Mouse (Mus musculus): ENCODE results near the gene RPS10-NUDT3. TPM values are rescaled to one million over a fixed set of nuclear protein-coding genes. Genes with fewer than 3 reads are reported as not detected.
A peak's percentile ranks its signal among the peaks of the same experiment; 100 is the strongest.

Gene RPS10-NUDT3
- polyA plus RNA-seq, 1 experiment from 2014 or later: not detected

GRCm38 (mm10) chr17:27580392-27581068, 54.5 kb downstream of the RPS10-NUDT3 start:
- H3K4me3 ChIP-seq (ENCODE audit: inconsistent target): no peak overlapping the region
- no peak overlapping the region for H3K27ac ChIP-seq
- peaks cover 7% of the 10 kb centered on the region; the same call in 1 of the 2 replicates for H3K79me2 ChIP-seq (ENCODE audit: inconsistent target)
- WGBS (ENCODE audit: missing documents): 88% methylated on average over 17 of the region's 20 CpGs
- H3K36me3 ChIP-seq (ENCODE audit: inconsistent target): peaks cover 20% of the 10 kb centered on the region

DNA sequence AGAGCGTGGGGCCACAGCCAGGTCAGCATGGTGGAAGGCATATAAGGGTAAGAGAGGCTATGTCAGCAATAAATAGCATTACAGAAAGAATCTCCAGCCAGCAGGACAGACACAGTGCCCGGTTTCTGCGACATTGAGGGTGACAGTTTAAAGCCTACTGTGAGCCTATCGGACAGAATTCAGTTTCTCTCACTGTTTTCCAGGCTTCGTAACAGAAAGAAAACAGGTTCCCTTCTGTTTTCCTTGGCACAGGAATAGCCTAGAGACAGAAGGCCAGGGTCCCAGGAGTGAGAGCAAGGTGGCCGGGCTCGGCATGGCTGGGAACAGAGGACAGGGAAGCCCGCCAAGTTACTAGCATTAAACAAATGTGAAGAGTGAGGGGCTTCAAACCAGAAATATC, 55.2 kb downstream of the RPS10-NUDT3 start:
- Histone ChIP-seq H3K36me3 (ENCODE audit: inconsistent target) (peaks cover 20% of the 10 kb centered on the region), H3K4me3 (ENCODE audit: inconsistent target) (no peak overlapping the region), H3K79me2 (ENCODE audit: inconsistent target) (no peaks in the 10 kb centered on the region), H3K27ac (no peak overlapping the region)
- 96% methylated on average over 8 of the region's 8 CpGs for WGBS (ENCODE audit: missing documents)

GRCm38 (mm10) chr17:27578487-27578886, 56.5 kb downstream of the RPS10-NUDT3 start:
- Histone ChIP-seq H3K4me3 (ENCODE audit: inconsistent target) (no peak overlapping the region), H3K27ac (no peak overlapping the region), H3K36me3 (ENCODE audit: inconsistent target) (peaks cover 20% of the 10 kb centered on the region), H3K79me2 (ENCODE audit: inconsistent target) (no peaks in the 10 kb centered on the region)
- WGBS (ENCODE audit: missing documents): 96% methylated on average over 9 of the region's 10 CpGs

- WGBS (ENCODE audit: missing documents): 76% methylated on average over 6 of the region's 6 CpGs
- H3K27ac ChIP-seq: no peak overlapping the region
- peaks cover 20% of the 10 kb centered on the region for H3K36me3 ChIP-seq (ENCODE audit: inconsistent target)
- no peaks in the 10 kb centered on the region for H3K79me2 ChIP-seq (ENCODE audit: inconsistent target)
- no peak overlapping the region for H3K4me3 ChIP-seq (ENCODE audit: inconsistent target)
Observed at GRCm38 (mm10) chr17:27577468-27577867, 57.6 kb downstream of the RPS10-NUDT3 start.

GRCm38 (mm10) chr17:27576056-27576455, 59.0 kb downstream of the RPS10-NUDT3 start:
- WGBS (ENCODE audit: missing documents): 82% methylated on average over 7 of the region's 7 CpGs
- Histone ChIP-seq H3K36me3 (ENCODE audit: inconsistent target) (peaks cover 18% of the 10 kb centered on the region), H3K4me3 (ENCODE audit: inconsistent target) (no peak overlapping the region), H3K79me2 (ENCODE audit: inconsistent target) (no peaks in the 10 kb centered on the region), H3K27ac (no peak overlapping the region)

GRCm38 (mm10) chr17:27575116-27575776, 59.8 kb downstream of the RPS10-NUDT3 start:
- Histone ChIP-seq H3K27ac (no peak overlapping the region), H3K36me3 (ENCODE audit: inconsistent target) (peaks cover 10% of the 10 kb centered on the region), H3K79me2 (ENCODE audit: inconsistent target) (no peaks in the 10 kb centered on the region), H3K4me3 (ENCODE audit: inconsistent target) (no peak overlapping the region)
- 84% methylated on average over 10 of the region's 10 CpGs for WGBS (ENCODE audit: missing documents)

- peaks cover 3% of the 10 kb centered on the region for H3K36me3 ChIP-seq (ENCODE audit: inconsistent target)
- no peak overlapping the region for H3K27ac ChIP-seq
- no peak overlapping the region for H3K4me3 ChIP-seq (ENCODE audit: inconsistent target)
- whole genome bisulfite sequencing (ENCODE audit: missing documents): 78% methylated on average over 15 of the region's 16 CpGs
- H3K79me2 ChIP-seq (ENCODE audit: inconsistent target): no peaks in the 10 kb centered on the region
Observed at GRCm38 (mm10) chr17:27574470-27575115, 60.4 kb downstream of the RPS10-NUDT3 start.

DNA sequence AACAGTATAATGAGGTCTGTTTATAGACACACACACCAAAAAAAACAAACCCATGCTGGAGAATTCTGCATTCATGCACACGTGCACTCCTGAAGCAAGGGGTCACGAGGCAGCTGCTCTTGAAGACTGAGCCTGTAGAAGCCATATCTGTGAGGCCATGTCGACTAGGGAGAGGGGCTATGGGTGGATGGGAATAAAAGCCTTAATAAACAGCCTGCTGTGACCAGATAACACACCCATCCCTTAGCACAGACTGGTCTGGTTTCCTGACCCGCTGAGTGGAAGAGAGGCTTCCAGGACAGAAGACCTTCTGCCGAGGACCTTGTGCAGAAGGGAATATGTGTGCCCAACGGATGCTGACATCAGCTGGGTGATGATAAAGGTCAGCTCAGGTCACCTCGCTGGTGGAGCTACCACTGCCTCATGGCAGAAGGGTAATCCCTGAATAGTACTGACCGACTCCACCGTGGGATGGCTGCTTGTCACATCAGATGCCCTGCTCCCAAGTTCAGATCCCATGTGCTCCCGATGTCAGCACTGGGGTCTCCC, 61.2 kb downstream of the RPS10-NUDT3 start:
- H3K27ac ChIP-seq: no peak overlapping the region
- H3K36me3 ChIP-seq (ENCODE audit: inconsistent target): no peaks in the 10 kb centered on the region; the same call in 1 of the 2 replicates
- WGBS (ENCODE audit: missing documents): 91% methylated on average over 10 of the region's 10 CpGs
- H3K79me2 ChIP-seq (ENCODE audit: inconsistent target): no peaks in the 10 kb centered on the region
- H3K4me3 ChIP-seq (ENCODE audit: inconsistent target): no peak overlapping the region

DNA sequence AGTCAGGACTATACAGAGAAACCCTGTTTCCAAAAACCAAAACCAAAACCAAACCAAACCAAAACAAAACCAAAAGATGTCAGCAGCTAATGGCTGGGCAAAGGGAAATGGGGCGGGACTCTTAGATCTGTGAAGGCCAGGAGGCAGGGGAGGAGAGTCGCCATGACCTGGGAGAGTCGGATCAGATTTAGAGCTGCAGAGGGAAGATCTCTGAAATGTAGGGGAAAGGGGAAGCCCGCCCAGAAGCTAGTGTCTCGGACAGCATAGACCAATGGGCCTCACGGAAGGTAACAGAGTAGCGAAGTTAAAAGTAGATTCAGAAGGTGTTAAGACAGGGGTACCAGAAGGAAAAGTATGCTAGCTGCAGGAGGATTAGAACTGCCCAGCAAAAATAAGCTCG, 63.7 kb downstream of the RPS10-NUDT3 start:
- Histone ChIP-seq H3K27ac (no peak overlapping the region), H3K4me3 (ENCODE audit: inconsistent target) (no peak overlapping the region), H3K79me2 (ENCODE audit: inconsistent target) (no peaks in the 10 kb centered on the region), H3K36me3 (ENCODE audit: inconsistent target) (no peaks in the 10 kb centered on the region)
- 77% methylated on average over 7 of the region's 8 CpGs for WGBS (ENCODE audit: missing documents)

- no peak overlapping the region for H3K4me3 ChIP-seq (ENCODE audit: inconsistent target)
- no peak overlapping the region for H3K27ac ChIP-seq
- H3K79me2 ChIP-seq (ENCODE audit: inconsistent target): peaks cover 21% of the 10 kb centered on the region
- 88% methylated on average over 5 of the region's 5 CpGs for WGBS (ENCODE audit: missing documents)
- H3K36me3 ChIP-seq (ENCODE audit: inconsistent target): no peaks in the 10 kb centered on the region
Observed at GRCm38 (mm10) chr17:27568228-27568627, 66.8 kb downstream of the RPS10-NUDT3 start.

DNA sequence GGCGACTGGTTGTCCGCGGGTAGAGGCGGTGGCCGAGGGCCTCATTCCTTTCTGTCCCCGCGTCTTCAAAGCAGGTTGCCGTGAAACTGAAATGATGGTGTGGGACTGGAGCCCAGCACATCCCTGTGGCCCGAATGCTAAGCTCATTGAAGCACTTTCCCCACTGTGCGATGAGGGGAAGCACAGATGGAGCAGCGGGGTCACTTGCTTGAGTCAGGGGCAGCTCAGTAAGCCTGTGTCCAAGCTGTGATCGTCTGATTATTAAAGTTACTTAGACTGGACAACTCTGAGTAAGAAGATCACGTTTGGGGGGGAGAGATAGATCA, 69.1 kb downstream of the RPS10-NUDT3 start:
- under 1% methylated on average over 13 of the region's 13 CpGs for WGBS (ENCODE audit: missing documents)
- peak overlapping the region; percentile 33 for H3K4me3 ChIP-seq (ENCODE audit: inconsistent target)

GRCm38 (mm10) chr17:27565163-27565941, 69.7 kb downstream of the RPS10-NUDT3 start, which contains the start of gene AI413582:
Gene AI413582, minus strand, starts transcription at chr17:27565756.
- peak within 1 kb of the TSS; percentile 86 for H3K27ac ChIP-seq
- WGBS (ENCODE audit: missing documents): 1% methylated on average over 58 of the region's 58 CpGs
- peak within 1 kb of the TSS; percentile 81 for H3K4me3 ChIP-seq (ENCODE audit: inconsistent target)
- peaks cover 37% of the 10 kb centered on the region for H3K79me2 ChIP-seq (ENCODE audit: inconsistent target)
- H3K36me3 ChIP-seq (ENCODE audit: inconsistent target): peaks cover 9% of the 10 kb centered on the region; the same call in 1 of the 2 replicates

More for the DNA sequence above, 69.1 kb downstream of the RPS10-NUDT3 start:
- Histone ChIP-seq H3K79me2 (ENCODE audit: inconsistent target) (peaks cover 32% of the 10 kb centered on the region), H3K36me3 (ENCODE audit: inconsistent target) (peaks cover 7% of the 10 kb centered on the region; the same call in 1 of the 2 replicates), H3K27ac (peak overlapping the region; percentile 27)

DNA sequence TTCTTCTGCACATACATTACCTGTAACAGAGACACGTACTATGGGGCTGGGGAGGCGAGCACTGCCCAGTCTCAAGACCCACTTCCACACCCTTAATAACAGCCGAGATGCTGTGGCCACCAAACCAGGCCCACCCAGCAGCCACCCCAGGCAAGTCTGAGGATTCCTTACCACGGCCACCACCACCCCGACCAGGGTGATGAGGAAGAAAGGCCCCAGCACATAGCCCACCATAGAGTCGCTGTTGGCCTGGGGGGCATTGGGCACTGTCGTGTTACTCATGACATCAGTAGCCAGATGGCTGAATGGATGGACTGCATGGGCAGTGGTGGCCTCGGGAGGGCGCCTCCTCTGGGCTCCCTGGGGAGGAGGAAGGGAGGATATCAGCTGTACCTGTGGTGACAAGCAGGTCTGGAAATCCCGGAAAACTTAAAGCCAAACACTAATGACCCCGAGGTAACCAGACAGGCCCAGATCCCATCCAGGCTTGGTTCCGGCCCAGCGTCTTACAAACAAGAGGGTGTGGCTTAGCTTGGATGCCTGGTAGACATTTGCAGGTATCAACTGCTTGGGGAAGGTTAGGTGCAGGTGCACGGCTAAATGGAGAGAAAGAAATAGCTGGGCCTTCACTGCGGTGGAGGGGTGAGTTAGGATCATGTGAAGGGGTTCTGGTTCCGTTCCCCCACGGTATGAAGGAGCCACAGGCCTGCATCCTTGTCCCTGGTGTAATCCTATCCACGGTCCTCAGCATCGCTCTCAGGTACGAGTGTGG, 70.4 kb downstream of the RPS10-NUDT3 start:
- 15% methylated on average over 20 of the region's 20 CpGs for WGBS (ENCODE audit: missing documents)
- Histone ChIP-seq H3K79me2 (ENCODE audit: inconsistent target) (peaks cover 45% of the 10 kb centered on the region), H3K4me3 (ENCODE audit: inconsistent target) (peak overlapping the region; percentile 81), H3K36me3 (ENCODE audit: inconsistent target) (peaks cover 9% of the 10 kb centered on the region; the same call in 1 of the 2 replicates), H3K27ac (peak overlapping the region; percentile 86)
